Mouse (Mus musculus): ENCODE data around the gene Zfhx3. TPM values are rescaled to one million over a fixed set of nuclear protein-coding genes. Genes with fewer than 3 reads are reported as not detected.
A peak's percentile ranks its signal among the peaks of the same experiment; 100 is the strongest.

Zfhx3 gene
- polyA plus RNA-seq, 1 experiment from 2014 or later: 27.5 TPM

GRCm38 (mm10) chr8:108034070-108034469, 91.6 kb downstream of the Zfhx3 start:
- H3K36me3 ChIP-seq (replicated peaks; ENCODE audit: control insufficient read depth, insufficient read depth, low read depth, low read length): no peaks in the 10 kb centered on the region
- H3K9me3 ChIP-seq (replicated peaks; ENCODE audit: control insufficient read depth, low read length): no peaks in the 10 kb centered on the region
- no peak overlapping the region for H3K4me3 ChIP-seq (ENCODE audit: low read depth, low read length)
- no peaks in the 10 kb centered on the region for H3K4me1 ChIP-seq (ENCODE audit: control insufficient read depth, insufficient read depth, low read length)
- DNase-seq (ENCODE audit: low spot score): no peak
- no peak overlapping the region for H3K9ac ChIP-seq (replicated peaks; ENCODE audit: low read length)
- no peaks in the 10 kb centered on the region for H3K27me3 ChIP-seq (ENCODE audit: control insufficient read depth, insufficient read depth, low read length)
- peak overlapping the region; percentile 54; the same call in 1 of the 2 replicates for H3K27ac ChIP-seq (replicated peaks; ENCODE audit: low read depth, low read length)
- WGBS: 64% methylated on average over 3 of the region's 3 CpGs
- no peak for ATAC-seq (replicated peaks; ENCODE audit: insufficient number of reproducible peaks, low FRiP score, low TSS enrichment, low read depth)
- H3K4me2 ChIP-seq (ENCODE audit: low read depth, low read length): no peak overlapping the region

GRCm38 (mm10) chr8:108034726-108035125, 92.3 kb downstream of the Zfhx3 start:
- no peak overlapping the region for H3K4me2 ChIP-seq (ENCODE audit: low read depth, low read length)
- DNase-seq (ENCODE audit: low spot score) (peak; percentile 72), ATAC-seq (replicated peaks; ENCODE audit: insufficient number of reproducible peaks, low FRiP score, low TSS enrichment, low read depth) (0 out of 2 replicates have a peak, but pooled peaks have one; percentile 39)
- H3K9ac ChIP-seq (replicated peaks; ENCODE audit: low read length): no peak overlapping the region
- H3K9me3 ChIP-seq (replicated peaks; ENCODE audit: control insufficient read depth, low read length): no peaks in the 10 kb centered on the region
- WGBS: 52% methylated on average over 6 of the region's 6 CpGs
- no peaks in the 10 kb centered on the region for H3K36me3 ChIP-seq (replicated peaks; ENCODE audit: control insufficient read depth, insufficient read depth, low read depth, low read length)
- no peaks in the 10 kb centered on the region for H3K4me1 ChIP-seq (ENCODE audit: control insufficient read depth, insufficient read depth, low read length)
- H3K27ac ChIP-seq (replicated peaks; ENCODE audit: low read depth, low read length): peak overlapping the region; percentile 54; the same call in 1 of the 2 replicates
- H3K27me3 ChIP-seq (ENCODE audit: control insufficient read depth, insufficient read depth, low read length): no peaks in the 10 kb centered on the region
- H3K4me3 ChIP-seq (ENCODE audit: low read depth, low read length): no peak overlapping the region

- Histone ChIP-seq H3K27ac (replicated peaks; ENCODE audit: low read depth, low read length) (no peak overlapping the region), H3K4me1 (ENCODE audit: control insufficient read depth, insufficient read depth, low read length) (no peaks in the 10 kb centered on the region), H3K27me3 (ENCODE audit: control insufficient read depth, insufficient read depth, low read length) (no peaks in the 10 kb centered on the region), H3K4me3 (ENCODE audit: low read depth, low read length) (no peak overlapping the region), H3K9me3 (replicated peaks; ENCODE audit: control insufficient read depth, low read length) (no peaks in the 10 kb centered on the region), H3K9ac (replicated peaks; ENCODE audit: low read length) (no peak overlapping the region), H3K4me2 (ENCODE audit: low read depth, low read length) (no peak overlapping the region), H3K36me3 (replicated peaks; ENCODE audit: control insufficient read depth, insufficient read depth, low read depth, low read length) (no peaks in the 10 kb centered on the region)
- ATAC-seq (replicated peaks; ENCODE audit: insufficient number of reproducible peaks, low FRiP score, low TSS enrichment, low read depth) (no peak), DNase-seq (ENCODE audit: low spot score) (no peak)
- 73% methylated on average over 4 of the region's 4 CpGs for WGBS
Observed at GRCm38 (mm10) chr8:108043618-108044017, 101.2 kb downstream of the Zfhx3 start.

- no peak overlapping the region for H3K27ac ChIP-seq (replicated peaks; ENCODE audit: low read depth, low read length)
- no peak overlapping the region for H3K4me3 ChIP-seq (ENCODE audit: low read depth, low read length)
- H3K9me3 ChIP-seq (replicated peaks; ENCODE audit: control insufficient read depth, low read length): no peaks in the 10 kb centered on the region
- H3K4me2 ChIP-seq (ENCODE audit: low read depth, low read length): no peak overlapping the region
- H3K9ac ChIP-seq (replicated peaks; ENCODE audit: low read length): no peak overlapping the region
- no peaks in the 10 kb centered on the region for H3K27me3 ChIP-seq (ENCODE audit: control insufficient read depth, insufficient read depth, low read length)
- no peak for DNase-seq (ENCODE audit: low spot score)
- no peak for ATAC-seq (replicated peaks; ENCODE audit: insufficient number of reproducible peaks, low FRiP score, low TSS enrichment, low read depth)
- H3K36me3 ChIP-seq (replicated peaks; ENCODE audit: control insufficient read depth, insufficient read depth, low read depth, low read length): no peaks in the 10 kb centered on the region
- no peaks in the 10 kb centered on the region for H3K4me1 ChIP-seq (ENCODE audit: control insufficient read depth, insufficient read depth, low read length)
- WGBS: 69% methylated on average over 3 of the region's 3 CpGs
Observed at GRCm38 (mm10) chr8:108044185-108044584, 101.7 kb downstream of the Zfhx3 start.

GRCm38 (mm10) chr8:108056241-108056640, 113.8 kb downstream of the Zfhx3 start:
- WGBS: 60% methylated on average over 5 of the region's 5 CpGs
- no peak for DNase-seq (ENCODE audit: low spot score)

GRCm38 (mm10) chr8:108061972-108062371, 119.5 kb downstream of the Zfhx3 start:
- no peak overlapping the region for H3K27ac ChIP-seq (replicated peaks; ENCODE audit: low read depth, low read length)
- H3K9me3 ChIP-seq (replicated peaks; ENCODE audit: control insufficient read depth, low read length): no peaks in the 10 kb centered on the region
- 61% methylated on average over 12 of the region's 12 CpGs for WGBS
- no peak overlapping the region for H3K4me3 ChIP-seq (ENCODE audit: low read depth, low read length)
- no peak for ATAC-seq (replicated peaks; ENCODE audit: insufficient number of reproducible peaks, low FRiP score, low TSS enrichment, low read depth)
- DNase-seq (ENCODE audit: low spot score): no peak
- H3K9ac ChIP-seq (replicated peaks; ENCODE audit: low read length): no peak overlapping the region
- no peaks in the 10 kb centered on the region for H3K27me3 ChIP-seq (ENCODE audit: control insufficient read depth, insufficient read depth, low read length)
- no peaks in the 10 kb centered on the region for H3K36me3 ChIP-seq (replicated peaks; ENCODE audit: control insufficient read depth, insufficient read depth, low read depth, low read length)
- H3K4me1 ChIP-seq (ENCODE audit: control insufficient read depth, insufficient read depth, low read length): no peaks in the 10 kb centered on the region
- H3K4me2 ChIP-seq (ENCODE audit: low read depth, low read length): no peak overlapping the region

More at GRCm38 (mm10) chr8:108056241-108056640, 113.8 kb downstream of the Zfhx3 start:
- Histone ChIP-seq H3K36me3 (replicated peaks; ENCODE audit: control insufficient read depth, insufficient read depth, low read depth, low read length) (no peaks in the 10 kb centered on the region), H3K27ac (replicated peaks; ENCODE audit: low read depth, low read length) (no peak overlapping the region), H3K4me2 (ENCODE audit: low read depth, low read length) (no peak overlapping the region), H3K27me3 (ENCODE audit: control insufficient read depth, insufficient read depth, low read length) (no peaks in the 10 kb centered on the region), H3K4me1 (ENCODE audit: control insufficient read depth, insufficient read depth, low read length) (no peaks in the 10 kb centered on the region), H3K9ac (replicated peaks; ENCODE audit: low read length) (no peak overlapping the region), H3K9me3 (replicated peaks; ENCODE audit: control insufficient read depth, low read length) (no peaks in the 10 kb centered on the region), H3K4me3 (ENCODE audit: low read depth, low read length) (no peak overlapping the region)
- no peak for ATAC-seq (replicated peaks; ENCODE audit: insufficient number of reproducible peaks, low FRiP score, low TSS enrichment, low read depth)

- Histone ChIP-seq H3K9ac (replicated peaks; ENCODE audit: low read length) (no peak overlapping the region), H3K4me1 (ENCODE audit: control insufficient read depth, insufficient read depth, low read length) (peaks cover 2% of the 10 kb centered on the region; the same call in 1 of the 2 replicates), H3K4me2 (ENCODE audit: low read depth, low read length) (no peak overlapping the region), H3K9me3 (replicated peaks; ENCODE audit: control insufficient read depth, low read length) (no peaks in the 10 kb centered on the region), H3K27me3 (ENCODE audit: control insufficient read depth, insufficient read depth, low read length) (no peaks in the 10 kb centered on the region), H3K36me3 (replicated peaks; ENCODE audit: control insufficient read depth, insufficient read depth, low read depth, low read length) (no peaks in the 10 kb centered on the region), H3K27ac (replicated peaks; ENCODE audit: low read depth, low read length) (no peak overlapping the region), H3K4me3 (ENCODE audit: low read depth, low read length) (no peak overlapping the region)
- ATAC-seq (replicated peaks; ENCODE audit: insufficient number of reproducible peaks, low FRiP score, low TSS enrichment, low read depth) (no peak), DNase-seq (ENCODE audit: low spot score) (no peak)
- WGBS: 84% methylated on average over 6 of the region's 6 CpGs
Observed at GRCm38 (mm10) chr8:108067111-108067510, 124.7 kb downstream of the Zfhx3 start.

- Histone ChIP-seq H3K4me3 (ENCODE audit: low read depth, low read length) (no peak overlapping the region), H3K9ac (replicated peaks; ENCODE audit: low read length) (no peak overlapping the region), H3K4me1 (ENCODE audit: control insufficient read depth, insufficient read depth, low read length) (peaks cover 2% of the 10 kb centered on the region; the same call in 1 of the 2 replicates), H3K9me3 (replicated peaks; ENCODE audit: control insufficient read depth, low read length) (no peaks in the 10 kb centered on the region), H3K27me3 (ENCODE audit: control insufficient read depth, insufficient read depth, low read length) (no peaks in the 10 kb centered on the region), H3K27ac (replicated peaks; ENCODE audit: low read depth, low read length) (no peak overlapping the region; the same call in 1 of the 2 replicates), H3K36me3 (replicated peaks; ENCODE audit: control insufficient read depth, insufficient read depth, low read depth, low read length) (no peaks in the 10 kb centered on the region), H3K4me2 (ENCODE audit: low read depth, low read length) (no peak overlapping the region)
- WGBS: 14% methylated on average over 8 of the region's 8 CpGs
- DNase-seq (ENCODE audit: low spot score) (peak; percentile 83), ATAC-seq (replicated peaks; ENCODE audit: insufficient number of reproducible peaks, low FRiP score, low TSS enrichment, low read depth) (no peak)
Observed at GRCm38 (mm10) chr8:108068195-108068594, 125.8 kb downstream of the Zfhx3 start.

Data from embryonic facial prominence, embryonic 11.5 days (tissue).